Mouse (Mus musculus): ENCODE results near the gene Ccdc9b.

Gene Ccdc9b

DNA sequence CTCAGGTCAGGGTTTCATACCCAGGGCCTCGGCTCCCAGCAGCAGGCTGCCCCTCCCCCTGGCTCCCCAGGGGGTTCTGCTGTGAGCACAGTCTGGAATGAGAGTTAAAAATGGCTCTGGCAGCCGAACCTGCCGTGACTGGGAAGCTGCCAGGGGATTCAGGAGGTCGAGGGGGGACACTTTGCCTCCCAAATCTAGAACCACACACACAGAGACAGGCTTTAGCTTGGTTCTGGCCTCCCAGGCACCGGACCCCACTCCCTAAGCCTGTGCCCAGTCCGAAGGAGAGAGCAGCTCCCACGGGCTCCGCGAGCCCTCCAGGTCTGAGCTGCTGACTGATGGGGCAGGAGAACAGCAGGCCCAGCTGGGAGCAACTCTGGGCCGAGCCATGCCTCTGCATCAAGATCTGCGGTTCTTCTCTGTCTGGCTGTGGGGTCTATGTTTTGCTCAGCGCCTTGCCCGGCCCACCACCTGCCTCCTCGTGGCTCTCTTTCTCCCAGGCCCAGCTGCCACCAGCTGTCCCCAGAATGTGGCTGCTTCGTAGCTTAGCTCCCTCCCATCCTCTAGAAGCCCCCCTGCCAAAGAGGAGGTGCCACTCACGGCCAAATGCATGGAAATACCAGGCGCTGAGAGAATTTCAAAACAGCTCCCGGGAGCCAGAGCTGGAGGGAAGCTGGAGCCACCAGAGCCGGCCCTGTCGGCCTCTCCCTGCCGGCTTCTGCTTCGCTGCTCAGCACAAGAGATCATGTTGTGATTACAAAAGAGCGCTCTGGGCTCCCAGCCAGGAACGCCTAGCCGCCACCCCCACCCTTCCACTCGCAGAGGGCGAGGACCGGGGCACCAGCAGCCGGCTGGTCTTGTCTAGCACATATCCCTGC, at the start of gene Ccdc9b:
TSS of gene Ccdc9b (minus strand) at position 756 of the 878 bp plus-strand sequence.
- peak; percentile 82 for DNase-seq (ENCODE audit: low spot score)

DNA sequence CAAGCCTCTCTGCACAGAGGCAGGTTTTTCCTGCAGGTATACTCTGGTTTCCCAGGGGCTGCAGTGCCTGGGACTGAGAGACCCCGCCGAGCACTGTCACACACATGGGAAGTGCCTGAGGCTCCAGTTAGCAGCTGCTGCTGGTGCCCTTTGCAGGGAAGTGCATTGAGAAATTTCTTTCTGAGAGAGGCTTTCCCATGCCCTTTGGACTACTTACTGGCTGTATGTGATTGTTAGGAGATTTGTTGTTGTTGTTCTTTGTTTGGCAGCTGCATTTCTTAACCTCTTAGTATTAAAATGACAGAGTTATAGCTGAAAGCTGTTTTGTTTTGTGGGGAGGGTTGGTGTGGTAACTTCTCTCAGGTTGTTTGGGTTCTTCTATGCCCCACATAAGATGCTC, 48.4 kb upstream of the Ccdc9b start:
- DNase-seq (ENCODE audit: low spot score), result no peak

DNA sequence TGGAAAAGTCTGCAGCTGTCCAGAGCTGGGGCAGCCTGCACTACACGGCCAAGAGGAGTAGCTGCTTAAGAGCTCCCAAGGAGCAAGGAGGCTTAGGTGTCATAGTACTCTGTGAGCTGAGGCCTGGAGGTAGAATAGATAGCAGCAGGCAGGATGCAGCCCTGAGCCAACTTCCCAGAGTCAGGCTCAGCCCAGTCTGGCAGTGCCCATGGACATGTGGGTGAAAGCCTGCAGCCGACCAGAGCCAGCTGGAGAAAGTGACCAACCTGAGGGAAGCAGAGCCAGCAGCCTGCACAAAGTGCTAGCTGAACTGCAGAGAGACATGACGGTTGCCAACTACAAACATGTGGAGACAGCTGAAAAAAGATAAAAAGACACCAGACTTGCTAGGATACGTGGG, 44.4 kb upstream of the Ccdc9b start:
- DNase-seq (ENCODE audit: low spot score), result no peak

DNA sequence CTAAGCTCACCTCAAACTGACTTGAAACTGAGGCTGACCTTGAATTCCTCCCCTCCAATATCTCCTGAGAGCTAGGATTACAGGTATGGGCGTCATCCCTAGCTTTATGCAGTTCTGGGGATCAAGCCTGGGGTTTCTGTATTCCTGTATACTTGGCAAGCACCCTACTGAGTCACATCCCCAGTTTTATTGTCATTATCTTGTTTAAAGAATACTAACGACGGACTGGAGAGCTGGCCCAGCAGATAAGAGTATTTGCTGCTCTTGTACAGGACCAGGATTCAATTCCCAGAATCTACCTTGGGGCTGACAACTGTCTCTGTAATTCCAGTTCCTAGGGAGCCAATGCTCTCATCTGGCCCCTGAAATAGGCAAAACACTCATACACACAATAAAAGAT, 43.3 kb upstream of the Ccdc9b start:
- DNase-seq (ENCODE audit: low spot score), result no peak

DNA sequence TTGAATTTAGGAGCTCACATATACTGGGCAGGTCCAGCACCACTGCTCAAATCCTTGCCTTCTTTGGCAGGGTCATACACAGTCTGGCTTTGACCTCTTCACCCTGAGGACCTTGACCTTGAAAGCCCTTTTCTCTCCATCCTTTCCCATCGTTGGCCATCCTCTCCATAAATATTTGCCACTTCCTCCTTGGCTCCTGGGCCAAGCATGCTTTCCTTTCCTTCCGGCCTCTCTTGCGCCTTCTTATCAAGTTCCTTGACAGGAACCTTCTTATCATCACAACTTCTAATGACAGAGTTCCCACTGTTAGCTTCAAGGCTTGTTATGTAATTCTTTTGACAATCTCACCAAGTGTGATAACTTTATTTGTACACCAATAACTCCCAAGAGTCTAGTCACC, 42.7 kb upstream of the Ccdc9b start:
- DNase-seq (ENCODE audit: low spot score), result no peak

DNA sequence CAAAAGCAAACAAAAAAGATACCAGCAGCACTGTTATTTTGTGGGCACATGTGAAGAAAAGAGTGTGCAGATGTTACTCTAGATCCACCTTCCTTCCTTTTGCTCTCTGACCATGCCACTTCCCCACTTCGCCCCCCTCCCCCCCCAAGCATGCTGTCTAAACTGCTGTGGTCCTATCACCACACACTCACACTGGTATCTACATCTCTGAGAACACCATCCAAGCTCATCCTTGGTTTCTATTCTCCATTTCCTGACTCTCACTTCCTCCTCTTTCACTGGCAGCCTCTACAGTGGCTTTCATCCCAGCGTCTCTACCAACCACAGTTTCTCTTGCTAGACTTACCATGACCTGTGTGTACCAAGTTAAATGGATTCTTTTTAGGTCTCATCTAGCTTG, 42.0 kb upstream of the Ccdc9b start:
- DNase-seq (ENCODE audit: low spot score), result no peak

DNA sequence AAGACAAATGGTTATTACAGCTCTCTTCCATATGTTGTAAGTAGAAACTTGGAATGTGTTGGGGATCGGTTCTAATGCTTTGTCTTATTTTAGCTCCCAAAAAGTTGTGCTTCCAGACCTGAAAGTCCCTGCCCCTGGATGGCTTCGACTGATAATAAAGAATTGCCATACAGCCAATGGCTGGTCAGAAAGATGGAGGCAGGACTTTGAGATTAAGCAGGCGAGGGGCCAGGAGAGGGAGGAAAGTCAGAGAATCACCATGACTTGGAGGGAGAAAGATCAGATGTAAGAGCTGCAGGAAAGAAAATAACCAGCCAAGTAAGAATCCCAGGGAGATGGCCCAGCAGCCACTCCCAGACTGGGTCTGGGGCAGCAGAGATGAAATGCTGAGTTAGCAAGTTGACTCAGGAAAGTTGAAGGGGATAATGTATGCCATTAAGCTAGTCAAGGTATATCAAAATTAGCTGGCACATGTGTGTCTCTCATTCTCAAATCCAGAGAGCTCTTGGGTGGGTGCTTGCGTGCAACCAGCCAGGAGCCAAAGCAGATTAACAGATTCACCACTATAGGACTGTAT, 40.2 kb upstream of the Ccdc9b start:
- no peak for DNase-seq (ENCODE audit: low spot score)

DNA sequence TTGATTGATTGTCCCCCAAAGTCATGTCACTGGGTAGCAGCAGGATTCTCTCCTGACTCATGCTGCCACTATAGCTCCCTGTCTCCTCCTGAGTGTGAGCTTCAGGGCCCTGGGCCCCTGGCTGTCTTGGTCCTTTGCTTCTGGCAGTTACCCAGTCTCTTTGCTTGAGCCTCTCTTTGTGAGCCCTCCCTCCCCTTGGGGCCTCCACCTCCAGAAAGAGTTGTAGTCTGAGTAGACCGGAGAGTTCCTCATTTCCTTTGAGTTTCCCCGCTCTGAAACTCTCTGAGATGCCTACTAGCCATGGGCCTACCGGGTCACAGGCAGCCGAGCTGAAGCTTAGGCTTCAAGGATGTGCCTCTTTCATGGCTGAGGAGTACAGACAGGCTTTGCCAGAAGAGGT, 31.2 kb upstream of the Ccdc9b start:
- DNase-seq (ENCODE audit: low spot score), result no peak

DNA sequence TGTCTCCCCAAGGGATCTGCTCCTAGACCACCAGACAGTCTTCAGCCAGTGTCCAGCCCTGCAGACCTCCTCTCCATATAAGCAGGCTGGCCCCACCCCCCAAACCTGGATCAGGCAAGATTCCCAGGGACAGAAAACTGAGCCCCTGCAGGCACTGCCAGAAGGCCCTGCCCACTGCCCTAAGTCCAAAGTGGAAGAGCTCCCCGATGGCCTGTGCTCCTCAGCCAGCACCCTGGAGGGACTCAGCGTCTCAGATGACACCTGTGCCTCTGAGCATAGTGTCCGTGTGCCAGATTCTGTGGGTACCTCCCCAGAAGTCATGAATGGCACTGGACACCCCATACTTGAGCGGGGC, 29.8 kb upstream of the Ccdc9b start:
- DNase-seq (ENCODE audit: low spot score), result no peak

DNA sequence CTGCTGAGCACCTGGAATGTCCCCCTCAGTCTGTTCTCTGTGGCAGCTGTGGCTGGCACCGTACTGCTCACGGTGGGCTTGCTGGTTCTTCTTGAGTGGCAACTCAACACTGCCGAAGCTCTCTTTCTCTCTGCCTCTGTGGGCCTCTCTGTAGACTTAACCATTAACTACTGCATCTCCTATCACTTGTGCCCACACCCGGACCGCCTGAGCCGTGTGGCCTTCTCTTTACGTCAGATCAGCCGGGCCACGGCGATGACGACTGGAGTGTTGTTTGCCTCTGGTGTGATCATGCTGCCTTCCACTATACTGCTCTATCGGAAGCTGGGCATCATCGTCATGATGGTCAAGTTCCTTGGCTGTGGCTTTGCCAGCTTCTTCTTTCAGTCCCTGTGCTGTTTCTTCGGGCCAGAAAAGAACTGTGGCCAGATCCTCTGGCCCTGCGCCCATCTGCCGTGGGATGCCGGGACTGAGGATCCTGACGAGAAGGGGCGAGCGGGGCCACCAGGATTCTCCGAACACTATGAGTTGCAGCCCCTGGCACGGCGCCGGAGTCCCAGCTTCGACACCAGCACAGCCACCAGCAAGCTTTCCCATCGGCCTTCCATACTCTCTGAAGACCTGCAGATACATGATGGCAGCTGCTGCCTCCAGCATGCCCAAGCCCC, 29.3 kb upstream of the Ccdc9b start:
- DNase-seq (ENCODE audit: low spot score), result no peak

DNA sequence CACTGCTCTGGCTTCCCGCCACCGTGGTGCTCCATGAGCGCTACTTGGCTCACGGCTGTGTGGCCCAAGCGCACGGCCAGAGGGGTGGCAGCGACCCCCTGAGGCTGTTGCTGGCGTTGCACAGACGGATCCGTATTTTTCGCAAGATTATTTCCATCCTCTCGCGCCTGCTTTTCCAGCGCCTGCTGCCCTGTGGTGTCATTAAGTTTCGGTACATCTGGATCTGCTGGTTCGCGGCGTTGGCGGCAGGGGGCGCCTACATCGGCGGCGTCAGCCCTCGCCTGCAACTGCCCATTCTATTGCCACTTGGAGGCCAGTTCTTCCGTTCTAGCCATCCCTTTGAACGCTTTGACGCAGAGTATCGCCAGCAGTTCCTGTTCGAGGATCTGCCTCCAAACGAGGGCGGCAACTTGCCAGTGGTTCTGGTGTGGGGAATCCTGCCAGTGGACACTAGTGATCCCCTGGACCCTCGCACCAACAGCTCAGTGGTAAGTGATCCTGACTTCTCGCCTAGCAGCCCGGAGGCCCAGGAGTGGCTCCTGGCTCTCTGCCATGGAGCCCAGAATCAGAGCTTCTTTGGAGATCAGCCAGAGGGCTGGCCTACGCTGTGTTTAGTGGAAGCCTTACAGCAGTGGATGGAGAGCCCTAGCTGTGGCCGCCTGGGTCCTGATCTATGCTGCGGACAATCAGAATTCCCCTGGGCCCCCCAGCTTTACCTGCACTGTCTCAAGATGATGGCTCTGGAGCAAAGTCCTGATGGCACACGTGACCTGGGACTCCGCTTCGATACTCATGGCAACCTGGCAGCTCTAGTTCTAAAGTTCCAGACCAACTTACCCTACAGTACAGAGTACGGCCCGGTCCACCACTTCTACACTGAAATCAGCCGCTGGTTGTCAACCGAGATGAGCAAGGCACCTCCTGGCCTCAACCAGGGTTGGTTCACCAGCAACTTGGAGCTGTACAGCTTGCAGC, 28.4 kb upstream of the Ccdc9b start:
- DNase-seq (ENCODE audit: low spot score), result no peak

DNA sequence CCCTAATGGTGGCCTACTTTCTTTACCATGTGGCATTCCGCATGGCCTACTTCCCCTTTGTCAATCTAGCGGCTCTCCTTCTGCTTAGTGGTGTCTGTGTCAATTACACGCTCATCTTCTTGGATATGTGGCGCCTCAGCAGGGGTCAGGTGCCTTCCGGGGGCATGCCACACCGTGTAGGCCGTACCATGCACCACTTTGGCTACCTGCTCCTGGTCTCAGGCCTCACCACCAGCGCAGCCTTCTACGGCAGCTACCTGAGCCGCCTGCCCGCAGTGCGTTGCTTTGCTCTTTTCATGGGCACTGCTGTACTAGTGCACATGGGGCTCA, 27.7 kb upstream of the Ccdc9b start:
- no peak for DNase-seq (ENCODE audit: low spot score)

DNA sequence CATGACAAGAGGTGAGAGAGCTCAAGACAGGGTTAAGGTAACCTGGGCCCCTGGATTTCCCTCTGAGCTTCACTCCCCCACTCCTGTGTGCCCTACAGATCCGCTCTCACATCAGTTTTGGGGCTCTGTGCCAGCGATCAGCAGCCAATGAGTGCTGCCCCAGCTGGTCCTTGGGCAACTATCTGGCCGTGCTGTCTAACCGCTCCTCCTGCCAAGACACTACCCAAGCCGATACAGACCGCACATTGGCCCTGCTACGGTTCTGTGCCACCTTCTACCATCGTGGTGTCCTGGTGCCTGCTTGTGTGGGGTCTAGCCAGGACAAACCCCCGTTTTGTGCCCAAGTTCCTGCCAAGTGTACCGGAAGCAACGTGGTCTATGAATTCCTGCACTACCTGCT, 27.0 kb upstream of the Ccdc9b start:
- no peak for DNase-seq (ENCODE audit: low spot score)

DNA sequence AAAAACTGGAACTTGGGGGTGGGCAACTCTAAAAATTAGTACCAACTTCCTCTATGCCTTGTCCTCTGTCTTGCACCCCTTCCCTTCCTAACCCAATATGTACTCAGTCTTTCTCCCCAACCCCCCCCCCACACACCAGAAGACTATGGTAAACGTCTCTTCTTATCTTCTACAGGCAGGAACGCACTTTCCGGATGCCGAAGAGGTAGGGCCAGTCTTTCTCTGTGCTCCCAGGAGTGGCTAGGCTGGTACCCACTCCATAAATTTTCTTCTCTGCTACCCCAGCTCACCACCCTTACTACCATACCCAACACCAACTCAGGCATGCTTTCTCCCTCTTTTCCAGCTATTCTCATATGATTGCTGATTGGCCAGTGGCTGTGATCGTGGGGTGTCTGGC, 24.1 kb upstream of the Ccdc9b start:
- no peak for DNase-seq (ENCODE audit: low spot score)

DNA sequence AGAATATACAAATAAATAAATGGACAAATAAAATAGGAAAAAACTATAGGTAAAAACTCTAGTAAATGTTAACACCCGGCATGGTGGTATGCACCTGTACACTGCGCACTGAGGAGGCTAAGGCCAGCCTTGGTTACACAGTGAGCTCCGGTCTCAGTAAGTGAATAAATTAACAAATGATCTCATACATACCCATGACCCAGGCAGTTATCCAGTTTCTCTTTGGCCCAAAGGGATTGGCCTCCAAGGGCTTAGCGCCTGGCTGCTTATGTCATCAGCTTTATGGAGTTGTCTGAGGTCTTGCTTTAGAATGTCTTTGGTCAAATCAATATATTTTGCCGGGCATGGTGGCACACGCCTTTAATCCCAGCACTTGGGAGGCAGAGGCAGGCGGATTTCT, 21.2 kb upstream of the Ccdc9b start:
- DNase-seq (ENCODE audit: low spot score), result no peak

DNA sequence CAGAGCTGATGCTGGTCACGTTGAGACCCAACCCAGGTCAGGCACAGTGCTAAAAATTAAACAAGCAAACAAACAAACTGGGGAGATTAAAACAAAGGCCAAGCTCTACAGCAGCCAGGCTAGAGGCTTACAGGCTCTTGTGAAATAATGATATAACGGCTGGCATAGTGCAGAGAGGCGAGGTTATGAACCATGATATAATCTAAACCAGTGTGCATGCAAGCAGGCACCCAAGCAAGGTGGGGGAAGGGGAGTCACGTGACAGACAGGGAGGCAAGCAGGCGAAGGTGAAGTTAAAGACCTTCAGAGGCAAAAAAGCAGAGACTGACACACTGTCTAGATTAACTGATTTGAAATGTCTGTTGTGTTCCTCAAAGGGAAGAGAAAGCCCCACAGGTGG, 20.6 kb upstream of the Ccdc9b start:
- no peak for DNase-seq (ENCODE audit: low spot score)

DNA sequence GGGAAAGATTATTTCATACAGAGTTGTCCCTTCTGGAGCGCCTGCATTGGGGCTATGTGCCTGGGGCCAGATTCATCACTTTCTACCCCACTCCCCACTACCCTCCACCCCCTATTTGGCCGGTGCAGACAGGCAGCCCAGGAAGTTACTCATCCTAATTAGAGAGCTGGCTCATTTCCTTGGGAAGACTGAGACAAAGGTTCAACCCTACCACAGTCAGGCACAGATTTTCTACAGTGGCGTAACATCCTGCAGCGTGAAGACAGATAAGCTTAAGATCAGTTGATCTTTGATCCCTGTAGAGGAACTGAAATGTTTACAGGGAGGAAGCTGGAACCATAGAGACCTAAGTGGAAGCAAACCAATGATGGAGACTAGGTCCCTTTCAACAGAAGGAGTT, 19.8 kb upstream of the Ccdc9b start:
- no peak for DNase-seq (ENCODE audit: low spot score)

DNA sequence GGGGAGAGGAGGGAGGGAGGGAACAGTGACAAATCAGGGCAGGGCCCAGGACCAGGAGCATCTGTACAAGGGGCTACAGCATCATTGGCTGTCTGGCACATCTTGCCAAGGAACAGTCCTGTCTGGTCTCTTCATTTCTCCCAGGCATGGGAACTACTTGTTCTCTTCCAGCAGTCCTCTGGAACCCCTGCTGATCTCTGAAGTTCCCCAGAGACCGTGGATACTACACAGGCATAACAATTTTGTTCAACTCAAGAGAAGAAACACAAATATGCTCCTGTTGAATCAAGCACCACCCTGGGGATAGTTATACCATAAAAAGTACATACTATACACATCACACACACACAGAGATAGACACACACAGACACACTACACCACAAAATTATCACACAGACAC, 18.7 kb upstream of the Ccdc9b start:
- DNase-seq (ENCODE audit: low spot score), result no peak

DNA sequence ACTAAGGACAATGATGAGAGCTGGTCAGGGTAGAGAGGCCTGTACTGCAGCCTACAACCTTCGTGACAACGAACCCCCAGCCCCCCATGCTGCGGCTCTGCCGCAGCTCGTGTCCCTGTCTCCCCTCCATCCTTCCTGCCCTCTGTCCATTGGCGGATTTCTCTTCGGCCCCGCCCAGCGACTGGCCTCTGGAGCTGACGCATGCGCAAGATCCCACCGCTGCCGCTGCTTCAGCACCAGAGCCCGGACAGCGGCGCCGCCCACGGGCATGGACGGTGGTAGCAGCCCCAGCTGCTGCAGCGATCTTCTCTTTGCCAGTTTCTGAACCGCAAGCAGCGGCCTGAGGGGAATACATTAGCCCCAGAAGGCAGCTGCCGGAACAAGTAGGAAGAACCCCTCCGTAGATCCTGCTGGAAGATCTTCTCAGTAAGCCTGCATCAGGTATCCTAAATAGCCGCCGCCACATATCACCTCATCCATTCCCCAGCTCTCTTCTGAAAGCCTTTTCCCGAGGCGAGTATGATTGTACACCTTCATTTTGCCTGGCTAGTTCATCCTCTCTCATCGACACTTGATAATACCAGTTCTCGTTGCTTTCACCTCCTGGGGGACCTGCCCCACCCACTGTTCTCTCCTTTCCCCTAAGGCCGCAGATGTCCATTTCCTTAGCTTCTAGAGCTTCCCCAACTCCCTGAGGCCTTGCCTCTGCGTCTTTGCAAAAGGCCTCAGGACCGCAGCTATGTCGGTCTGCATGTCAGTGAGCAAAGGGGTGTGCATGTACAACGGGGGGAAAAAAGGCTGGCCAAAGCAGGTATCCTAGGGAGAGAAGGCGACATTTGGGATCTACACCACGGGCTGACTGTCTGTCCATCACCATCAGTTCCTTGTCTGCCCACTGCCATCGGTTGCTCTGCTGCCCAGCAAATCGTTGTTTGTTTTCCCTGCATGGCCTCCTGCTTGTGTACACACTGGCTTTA, 17.3 kb upstream of the Ccdc9b start, which contains the start of gene Disp2:
TSS of gene Disp2 (plus strand) at position 216 of the 977 bp plus-strand sequence.
- DNase-seq (ENCODE audit: low spot score), result peak; percentile 90

DNA sequence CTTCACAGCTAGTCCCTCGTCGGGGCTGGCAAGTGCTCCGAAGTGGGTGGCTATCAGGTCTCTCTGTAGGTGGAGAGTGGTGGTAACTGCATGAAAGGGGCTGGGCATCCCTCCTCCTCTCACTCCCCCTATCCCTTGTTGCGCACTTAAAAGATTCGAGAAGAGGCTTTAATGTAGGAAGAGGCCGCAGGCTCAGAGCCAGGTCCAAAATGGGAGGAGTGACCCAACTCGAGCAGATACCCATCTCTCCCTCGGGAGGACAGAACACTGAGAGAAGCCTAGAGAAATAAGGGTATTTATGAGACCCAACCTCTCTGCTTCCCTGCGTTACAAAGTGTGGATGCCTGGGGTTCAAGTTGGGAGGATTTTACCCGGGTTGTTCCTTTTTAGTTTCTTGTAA, 16.6 kb upstream of the Ccdc9b start:
- no peak for DNase-seq (ENCODE audit: low spot score)

DNA sequence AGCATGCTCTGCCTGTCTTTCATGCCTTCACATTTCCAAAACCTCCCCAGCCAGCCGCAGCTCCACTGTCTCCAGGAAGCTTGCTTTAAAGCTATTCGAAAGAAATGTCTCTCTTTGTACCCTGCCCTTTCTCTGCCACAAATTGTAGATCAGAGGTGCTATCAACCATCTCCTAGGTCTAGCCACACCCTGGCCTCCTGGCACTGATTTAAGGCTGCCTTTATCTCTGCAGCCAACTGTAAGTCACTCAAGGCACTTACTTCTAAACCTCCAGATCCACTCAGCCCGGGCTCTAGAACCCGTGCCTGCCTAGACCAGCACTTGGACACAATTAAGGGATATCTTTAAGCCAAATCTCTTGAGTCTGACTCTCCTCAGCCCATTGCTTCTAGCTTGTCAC, 16.0 kb upstream of the Ccdc9b start:
- no peak for DNase-seq (ENCODE audit: low spot score)

All from left cerebral cortex, adult 11 months (tissue).